Mouse (Mus musculus) ES-Bruce4 (cell line): ENCODE measurements at regions not wholly inside any gene's neighbourhood (a gene's known extent, or its start where the extent isn't known, plus 50 kb on each side); places are given as distances from the start of the nearest gene placed in this dataset.

Experiments used
- CTCF ChIP-seq: IDR thresholded peaks from one replicate; pipeline ENCODE4 v1.8.1; 2011; ENCODE audit warnings: low read depth, low read length
- EP300 ChIP-seq: IDR thresholded peaks from 2 replicates; pipeline ENCODE4 v1.6.1; 2011; ENCODE audit warnings: low read depth, low read length; ENCODE audit not compliant: insufficient read depth
- POLR2A ChIP-seq: IDR thresholded peaks from one replicate; pipeline ENCODE4 v1.8.1; 2011; ENCODE audit warnings: low read length; ENCODE audit not compliant: insufficient read depth

DNA sequence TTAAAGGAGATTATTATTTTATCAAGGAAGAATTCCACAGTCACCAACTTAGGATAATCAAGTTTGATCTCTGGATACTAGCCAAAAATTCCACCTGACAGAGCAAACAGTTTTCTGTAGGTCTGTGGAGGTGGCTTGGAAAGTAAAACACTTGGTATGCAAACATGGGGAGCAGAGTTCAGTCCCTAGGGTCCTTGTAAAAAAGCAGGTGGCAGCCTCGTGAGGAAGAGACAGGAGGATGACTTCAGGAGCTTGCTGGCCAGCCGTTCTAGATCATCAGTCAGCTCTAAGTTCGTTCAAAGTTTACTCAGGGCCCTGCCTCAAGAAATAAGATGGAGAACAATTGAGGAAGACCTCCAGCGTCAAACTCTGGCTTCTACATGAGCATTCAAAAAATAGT is 74.6 kb upstream of the Prkg2 start:
- TF ChIP-seq POLR2A (no peak), CTCF (no peak), EP300 (no peak)
